Mouse (Mus musculus): ENCODE data around the gene Kif1bp. TPM values are rescaled to one million over a fixed set of nuclear protein-coding genes. Genes with fewer than 3 reads are reported as not detected.

Kif1bp gene
- polyA plus RNA-seq, 1 experiment from 2014 or later = 46.4 TPM

DNA sequence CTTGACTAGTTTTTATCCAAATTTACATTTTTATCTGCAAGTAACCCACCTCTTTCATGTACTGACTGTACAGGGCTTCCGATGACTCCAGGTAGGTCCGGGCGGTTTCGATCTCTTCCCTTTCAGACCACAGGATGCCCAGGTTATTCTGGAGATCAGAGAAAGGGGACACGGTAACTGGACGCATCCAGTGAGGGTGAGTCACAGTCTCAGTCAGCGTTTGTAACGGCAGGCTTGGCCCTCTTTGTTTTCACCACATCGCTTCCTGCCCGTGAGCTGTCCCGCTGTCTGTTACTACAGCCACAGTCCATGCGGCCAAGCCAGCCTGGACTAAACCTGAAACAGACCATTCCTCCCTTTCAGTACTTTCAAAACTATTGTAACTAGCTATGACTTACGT is 3.3 kb downstream of the Kif1bp start:
- no peak overlapping the region for H3K27ac ChIP-seq (replicated peaks; ENCODE audit: low read depth, low read length)
- no peak for DNase-seq (ENCODE audit: low spot score)
- no peak overlapping the region for H3K4me2 ChIP-seq (ENCODE audit: low read depth, severe bottlenecking)
- H3K36me3 ChIP-seq (ENCODE audit: control insufficient read depth, insufficient read depth, low read length) = peaks cover 6% of the 10 kb centered on the region
- no peak overlapping the region for H3K4me3 ChIP-seq (ENCODE audit: low read depth, low read length)
- H3K27me3 ChIP-seq (ENCODE audit: control insufficient read depth, insufficient read depth, low read length) = no peaks in the 10 kb centered on the region
- 97% methylated on average over 13 of the region's 13 CpGs for WGBS
- no peaks in the 10 kb centered on the region for H3K9me3 ChIP-seq (ENCODE audit: control insufficient read depth, low read length)
- peaks cover 3% of the 10 kb centered on the region; the same call in 1 of the 2 replicates for H3K4me1 ChIP-seq (ENCODE audit: control insufficient read depth, insufficient read depth, low read length)
- no peak overlapping the region for H3K9ac ChIP-seq (ENCODE audit: low read length)
- no peak for ATAC-seq (ENCODE audit: insufficient number of reproducible peaks, low FRiP score, low TSS enrichment, low read depth)

DNA sequence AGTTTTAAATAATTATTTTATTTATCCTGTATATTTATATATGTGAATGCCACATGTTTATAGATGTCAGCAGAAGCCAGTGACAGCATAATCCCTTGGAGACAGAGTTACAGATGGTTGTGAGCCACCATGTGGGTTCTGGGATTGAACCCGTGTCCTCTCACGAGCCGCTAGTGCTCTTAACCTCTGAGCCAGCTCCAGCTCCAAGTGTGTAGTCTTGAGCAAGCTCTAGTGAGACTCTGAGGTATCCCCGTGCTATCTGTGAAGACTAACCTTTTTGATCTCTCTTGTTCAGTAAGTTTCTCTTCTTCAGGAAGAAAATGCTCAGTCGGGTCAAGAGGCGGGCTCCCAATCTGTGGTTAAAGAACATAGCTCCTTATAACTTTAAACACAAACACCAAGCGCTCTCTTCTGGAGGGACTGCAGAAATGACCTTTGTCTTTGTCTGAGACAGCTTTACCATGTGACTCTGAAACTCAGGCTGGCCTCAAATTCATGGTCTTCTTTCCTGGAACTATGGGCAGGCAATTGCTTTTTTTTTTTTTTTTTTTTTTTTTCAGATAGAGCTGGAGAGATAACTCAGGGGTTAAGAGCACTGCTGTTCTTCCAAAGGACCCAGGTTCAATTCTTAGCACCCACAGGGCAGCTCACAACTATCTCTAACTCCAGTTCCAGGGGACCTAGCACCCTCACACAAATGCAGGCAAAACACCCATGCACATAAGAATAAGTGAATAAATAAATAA is 8.0 kb downstream of the Kif1bp start:
- 95% methylated on average over 7 of the region's 7 CpGs for WGBS
- ATAC-seq (ENCODE audit: insufficient number of reproducible peaks, low FRiP score, low TSS enrichment, low read depth) (no peak), DNase-seq (ENCODE audit: low spot score) (no peak)
- Histone ChIP-seq H3K4me1 (ENCODE audit: control insufficient read depth, insufficient read depth, low read length) (no peaks in the 10 kb centered on the region), H3K4me3 (ENCODE audit: low read depth, low read length) (no peak overlapping the region), H3K9me3 (ENCODE audit: control insufficient read depth, low read length) (no peaks in the 10 kb centered on the region), H3K4me2 (ENCODE audit: low read depth, severe bottlenecking) (no peak overlapping the region), H3K9ac (ENCODE audit: low read length) (no peak overlapping the region), H3K36me3 (ENCODE audit: control insufficient read depth, insufficient read depth, low read length) (peaks cover 22% of the 10 kb centered on the region), H3K27ac (replicated peaks; ENCODE audit: low read depth, low read length) (no peak overlapping the region), H3K27me3 (ENCODE audit: control insufficient read depth, insufficient read depth, low read length) (no peaks in the 10 kb centered on the region)

DNA sequence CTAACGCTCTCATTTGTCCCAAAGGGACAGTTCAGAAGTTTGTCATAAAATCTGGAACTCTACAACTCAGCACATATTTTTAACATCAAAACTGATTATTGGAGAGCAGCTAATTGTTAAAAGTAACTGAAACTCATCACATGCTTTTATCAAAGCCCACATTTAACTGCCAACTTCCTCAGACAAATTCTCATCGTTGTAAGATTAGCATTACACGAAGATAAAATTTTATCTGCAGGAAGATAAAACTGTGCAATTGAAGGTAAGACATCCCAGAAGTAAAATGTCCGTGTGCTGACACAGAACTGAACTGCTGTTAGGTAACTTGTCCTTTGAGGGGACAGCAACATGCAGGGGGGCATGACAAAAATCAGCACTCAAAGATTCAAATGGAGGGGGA is 9.4 kb downstream of the Kif1bp start:
- Histone ChIP-seq H3K4me3 (ENCODE audit: low read depth, low read length) (no peak overlapping the region), H3K4me2 (ENCODE audit: low read depth, severe bottlenecking) (no peak overlapping the region), H3K9ac (ENCODE audit: low read length) (no peak overlapping the region), H3K4me1 (ENCODE audit: control insufficient read depth, insufficient read depth, low read length) (no peaks in the 10 kb centered on the region), H3K27me3 (ENCODE audit: control insufficient read depth, insufficient read depth, low read length) (no peaks in the 10 kb centered on the region), H3K9me3 (ENCODE audit: control insufficient read depth, low read length) (no peaks in the 10 kb centered on the region), H3K27ac (replicated peaks; ENCODE audit: low read depth, low read length) (no peak overlapping the region), H3K36me3 (ENCODE audit: control insufficient read depth, insufficient read depth, low read length) (peaks cover 26% of the 10 kb centered on the region)
- WGBS = 94% methylated on average over 4 of the region's 4 CpGs
- no peak for ATAC-seq (ENCODE audit: insufficient number of reproducible peaks, low FRiP score, low TSS enrichment, low read depth)
- DNase-seq (ENCODE audit: low spot score) = no peak

- no peak overlapping the region for H3K27ac ChIP-seq (replicated peaks; ENCODE audit: low read depth, low read length)
- no peaks in the 10 kb centered on the region for H3K27me3 ChIP-seq (ENCODE audit: control insufficient read depth, insufficient read depth, low read length)
- H3K36me3 ChIP-seq (ENCODE audit: control insufficient read depth, insufficient read depth, low read length) = peaks cover 15% of the 10 kb centered on the region
- no peaks in the 10 kb centered on the region for H3K9me3 ChIP-seq (ENCODE audit: control insufficient read depth, low read length)
- no peak overlapping the region for H3K4me3 ChIP-seq (ENCODE audit: low read depth, low read length)
- no peak overlapping the region for H3K4me2 ChIP-seq (ENCODE audit: low read depth, severe bottlenecking)
- 90% methylated on average over 1 of the region's 1 CpGs for WGBS
- H3K9ac ChIP-seq (ENCODE audit: low read length) = no peak overlapping the region
- DNase-seq (ENCODE audit: low spot score) (no peak), ATAC-seq (ENCODE audit: insufficient number of reproducible peaks, low FRiP score, low TSS enrichment, low read depth) (no peak)
- no peaks in the 10 kb centered on the region for H3K4me1 ChIP-seq (ENCODE audit: control insufficient read depth, insufficient read depth, low read length)
Measured at GRCm38 (mm10) chr10:62557736-62558135, 20.5 kb downstream of the Kif1bp start.

DNA sequence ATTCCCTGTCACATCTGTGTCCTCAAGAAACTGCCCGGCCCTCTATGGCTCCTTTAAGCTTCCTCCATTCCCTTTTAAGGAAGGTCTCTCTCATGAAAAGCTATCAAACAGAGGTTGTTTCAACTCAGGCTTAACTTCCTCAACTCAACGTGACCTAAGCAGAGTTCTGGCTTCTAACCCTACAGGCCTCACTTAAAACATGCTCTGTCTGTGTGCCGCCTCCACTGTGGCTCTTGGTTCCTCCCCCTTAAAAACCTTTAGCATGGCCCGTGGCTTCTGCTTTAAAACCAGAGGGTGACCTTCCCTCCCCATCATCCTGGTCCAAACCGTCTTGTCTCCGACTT is 21.7 kb downstream of the Kif1bp start:
- Histone ChIP-seq H3K36me3 (ENCODE audit: control insufficient read depth, insufficient read depth, low read length) (peaks cover 11% of the 10 kb centered on the region), H3K4me3 (ENCODE audit: low read depth, low read length) (no peak overlapping the region), H3K9me3 (ENCODE audit: control insufficient read depth, low read length) (no peaks in the 10 kb centered on the region), H3K4me1 (ENCODE audit: control insufficient read depth, insufficient read depth, low read length) (no peaks in the 10 kb centered on the region), H3K27ac (replicated peaks; ENCODE audit: low read depth, low read length) (no peak overlapping the region), H3K9ac (ENCODE audit: low read length) (no peak overlapping the region), H3K4me2 (ENCODE audit: low read depth, severe bottlenecking) (no peak overlapping the region), H3K27me3 (ENCODE audit: control insufficient read depth, insufficient read depth, low read length) (no peaks in the 10 kb centered on the region)
- ATAC-seq (ENCODE audit: insufficient number of reproducible peaks, low FRiP score, low TSS enrichment, low read depth) (no peak), DNase-seq (ENCODE audit: low spot score) (no peak)
- 88% methylated on average over 6 of the region's 6 CpGs for WGBS

DNA sequence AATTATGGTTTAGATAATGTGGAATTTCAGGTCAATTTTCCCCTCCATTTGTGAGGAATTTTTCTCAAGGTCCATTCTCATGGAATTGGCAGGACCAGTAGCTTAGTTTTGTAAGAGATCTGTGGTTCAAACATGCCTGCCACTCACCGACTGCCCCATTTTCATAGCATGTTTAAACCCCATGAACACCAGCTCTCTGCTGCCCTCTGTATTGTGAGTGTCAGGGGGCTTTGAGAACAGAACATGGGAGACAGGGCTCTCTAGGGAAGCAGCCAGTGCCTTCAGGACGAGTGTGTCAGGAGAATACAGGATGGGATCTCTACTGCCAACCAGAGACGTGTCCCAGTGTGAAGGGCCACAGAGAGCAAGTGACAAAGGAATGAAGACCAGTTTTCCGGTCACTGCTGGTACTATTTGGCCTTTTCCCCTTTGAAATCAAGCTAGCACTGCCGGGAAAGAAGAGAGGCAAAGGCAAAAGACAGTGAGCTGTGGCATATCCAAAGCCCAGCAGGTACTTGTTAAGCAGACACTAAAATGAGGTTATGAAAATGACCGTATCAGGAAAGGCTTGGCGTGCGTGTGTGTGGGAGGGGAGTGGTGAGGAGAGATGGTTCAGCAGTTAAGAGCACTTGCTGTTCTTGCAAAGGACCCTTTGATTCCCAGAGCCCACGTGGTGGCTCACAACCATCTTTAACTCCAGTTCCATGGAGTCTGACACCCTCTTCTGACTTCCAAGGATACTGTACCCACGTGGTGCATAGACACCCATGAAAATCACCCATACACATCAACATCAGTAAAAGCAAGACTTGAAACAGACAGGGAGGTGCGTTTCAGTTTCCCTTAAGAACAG is 22.3 kb downstream of the Kif1bp start:
- ATAC-seq (ENCODE audit: insufficient number of reproducible peaks, low FRiP score, low TSS enrichment, low read depth) = no peak
- Histone ChIP-seq H3K4me2 (ENCODE audit: low read depth, severe bottlenecking) (no peak overlapping the region), H3K9me3 (ENCODE audit: control insufficient read depth, low read length) (no peaks in the 10 kb centered on the region), H3K27me3 (ENCODE audit: control insufficient read depth, insufficient read depth, low read length) (no peaks in the 10 kb centered on the region), H3K4me3 (ENCODE audit: low read depth, low read length) (no peak overlapping the region), H3K27ac (replicated peaks; ENCODE audit: low read depth, low read length) (no peak overlapping the region), H3K9ac (ENCODE audit: low read length) (no peak overlapping the region), H3K36me3 (ENCODE audit: control insufficient read depth, insufficient read depth, low read length) (peaks cover 11% of the 10 kb centered on the region), H3K4me1 (ENCODE audit: control insufficient read depth, insufficient read depth, low read length) (no peaks in the 10 kb centered on the region)
- WGBS = 77% methylated on average over 11 of the region's 11 CpGs
- no peak for DNase-seq (ENCODE audit: low spot score)

GRCm38 (mm10) chr10:62553611-62554091 is 24.6 kb downstream of the Kif1bp start:
- DNase-seq (ENCODE audit: low spot score) = no peak
- Histone ChIP-seq H3K36me3 (ENCODE audit: control insufficient read depth, insufficient read depth, low read length) (no peaks in the 10 kb centered on the region), H3K27me3 (ENCODE audit: control insufficient read depth, insufficient read depth, low read length) (no peaks in the 10 kb centered on the region), H3K4me2 (ENCODE audit: low read depth, severe bottlenecking) (no peak overlapping the region), H3K4me3 (ENCODE audit: low read depth, low read length) (no peak overlapping the region), H3K4me1 (ENCODE audit: control insufficient read depth, insufficient read depth, low read length) (no peaks in the 10 kb centered on the region), H3K9me3 (ENCODE audit: control insufficient read depth, low read length) (no peaks in the 10 kb centered on the region), H3K27ac (replicated peaks; ENCODE audit: low read depth, low read length) (no peak overlapping the region), H3K9ac (ENCODE audit: low read length) (no peak overlapping the region)
- ATAC-seq (ENCODE audit: insufficient number of reproducible peaks, low FRiP score, low TSS enrichment, low read depth) = no peak
- WGBS = 84% methylated on average over 12 of the region's 12 CpGs

DNA sequence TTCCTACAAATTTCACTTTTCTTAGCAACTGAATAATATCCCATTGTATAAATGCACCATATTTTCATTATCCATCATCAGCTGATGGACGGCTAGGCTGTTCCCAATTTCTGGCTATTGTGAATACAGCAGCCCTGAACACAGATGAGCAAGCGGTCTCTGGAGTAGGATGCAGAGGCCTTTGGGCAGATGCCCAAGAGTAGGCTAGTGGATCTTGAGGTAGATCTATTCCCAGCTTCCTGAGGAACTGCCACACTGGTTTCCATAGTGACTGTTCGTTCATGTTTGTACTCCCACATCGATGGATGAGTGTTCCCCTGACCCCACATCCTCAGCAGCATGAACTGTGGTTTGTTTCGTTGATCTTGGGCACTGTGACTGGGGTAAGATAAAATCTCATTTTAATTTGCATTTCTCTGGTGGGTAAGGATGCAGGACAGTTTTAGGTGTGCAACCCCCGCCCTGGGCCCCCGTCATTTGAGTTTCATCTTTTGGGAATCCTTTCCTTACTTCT is 27.4 kb downstream of the Kif1bp start:
- no peaks in the 10 kb centered on the region for H3K36me3 ChIP-seq (ENCODE audit: control insufficient read depth, insufficient read depth, low read length)
- WGBS = 86% methylated on average over 7 of the region's 7 CpGs
- no peak overlapping the region for H3K4me3 ChIP-seq (ENCODE audit: low read depth, low read length)
- H3K4me1 ChIP-seq (ENCODE audit: control insufficient read depth, insufficient read depth, low read length) = no peaks in the 10 kb centered on the region
- H3K9ac ChIP-seq (ENCODE audit: low read length) = no peak overlapping the region
- H3K9me3 ChIP-seq (ENCODE audit: control insufficient read depth, low read length) = no peaks in the 10 kb centered on the region
- H3K27me3 ChIP-seq (ENCODE audit: control insufficient read depth, insufficient read depth, low read length) = no peaks in the 10 kb centered on the region
- DNase-seq (ENCODE audit: low spot score) (no peak), ATAC-seq (ENCODE audit: insufficient number of reproducible peaks, low FRiP score, low TSS enrichment, low read depth) (no peak)
- H3K4me2 ChIP-seq (ENCODE audit: low read depth, severe bottlenecking) = no peak overlapping the region
- H3K27ac ChIP-seq (replicated peaks; ENCODE audit: low read depth, low read length) = no peak overlapping the region

All from limb, embryonic 11.5 days (tissue).